Mouse (Mus musculus): ENCODE measurements around the gene Klrb1f.
"Not testable (repeated sequence)": the region's sequence is repeated elsewhere in the genome, so short reads cannot be mapped to it uniquely, and the experiment has no call there.

Gene Klrb1f

GRCm38 (mm10) chr6:129045601-129046000, at the start of gene Klrb1f:
Gene Klrb1f (plus strand): TSS chr6:129045901.
- DNase-seq = no peak

- no peak for DNase-seq
Observed at GRCm38 (mm10) chr6:128996054-128996767, 49.5 kb upstream of the Klrb1f start.

DNA sequence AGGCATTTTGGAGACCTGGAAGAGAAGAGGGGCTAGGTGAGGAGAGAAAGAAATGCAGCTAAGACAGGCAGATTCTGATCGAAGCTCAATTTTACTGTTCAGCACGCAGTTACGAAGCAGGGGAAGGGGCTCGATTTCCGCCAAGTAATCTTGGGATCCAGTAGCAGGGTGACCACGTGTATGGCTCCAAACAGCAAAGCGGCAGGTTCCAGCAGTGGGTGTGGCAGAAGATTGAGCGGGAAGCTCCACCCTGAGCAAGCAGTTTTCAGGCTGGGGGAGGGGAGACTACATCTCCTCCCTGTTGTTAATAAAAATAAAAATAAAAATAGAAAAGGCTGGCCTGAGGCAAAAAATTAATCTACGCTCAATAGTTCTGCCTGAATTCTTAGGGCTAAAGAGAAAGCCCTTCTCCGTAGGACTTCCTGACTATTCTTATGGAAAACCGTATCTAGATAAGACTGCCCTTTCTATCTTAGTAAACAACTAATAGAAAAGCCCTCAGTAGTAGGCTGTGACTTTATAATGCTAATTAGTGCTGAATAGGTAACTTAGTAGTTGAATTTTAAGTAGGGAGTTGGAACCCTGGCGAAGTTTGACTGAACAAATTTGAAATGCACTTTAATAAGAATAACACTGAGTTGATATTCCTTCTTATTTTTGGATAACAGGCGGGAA, 48.8 kb upstream of the Klrb1f start:
- DNase-seq = no peak

DNA sequence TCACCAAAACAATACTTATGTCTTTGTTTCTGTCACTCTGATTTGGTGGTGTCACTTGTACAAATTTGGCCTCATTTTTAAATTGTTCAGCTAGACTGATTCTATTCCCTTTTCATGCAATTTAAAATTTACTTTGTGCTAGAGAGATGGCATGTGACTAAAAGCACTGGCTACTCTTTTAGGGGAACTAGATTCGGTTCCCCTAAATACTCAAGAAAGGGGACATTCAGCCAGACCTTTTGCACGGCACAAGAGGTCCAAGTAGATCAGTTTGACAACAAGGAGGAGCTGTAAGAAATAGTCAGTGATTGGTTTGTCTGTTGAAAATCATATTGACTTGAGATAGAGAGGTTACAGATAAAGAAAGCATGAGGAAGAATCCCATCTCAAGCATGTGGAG, 44.3 kb upstream of the Klrb1f start:
- DNase-seq = no peak

DNA sequence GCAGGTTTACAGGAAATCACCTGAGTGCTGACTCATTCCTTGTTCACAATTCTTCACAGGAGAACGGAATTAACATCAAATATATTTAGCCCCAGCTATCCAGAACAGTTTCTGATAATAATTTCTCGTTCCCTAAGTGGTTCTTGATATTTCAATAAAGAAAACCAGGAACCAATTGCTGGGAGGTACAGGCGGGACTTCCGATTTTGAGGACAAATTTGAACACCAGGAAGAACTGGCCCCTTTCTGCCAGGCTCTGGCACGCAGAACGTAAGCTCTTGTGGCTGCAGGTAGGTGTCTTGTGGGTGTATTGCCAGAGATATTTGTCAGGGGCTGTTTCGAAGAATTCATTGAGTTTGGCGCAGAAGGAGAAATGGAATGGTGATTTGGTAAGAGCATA, 37.1 kb upstream of the Klrb1f start:
- no peak for DNase-seq

- DNase-seq = not testable (repeated sequence)
Observed at GRCm38 (mm10) chr6:129009846-129010504, 35.7 kb upstream of the Klrb1f start.

DNA sequence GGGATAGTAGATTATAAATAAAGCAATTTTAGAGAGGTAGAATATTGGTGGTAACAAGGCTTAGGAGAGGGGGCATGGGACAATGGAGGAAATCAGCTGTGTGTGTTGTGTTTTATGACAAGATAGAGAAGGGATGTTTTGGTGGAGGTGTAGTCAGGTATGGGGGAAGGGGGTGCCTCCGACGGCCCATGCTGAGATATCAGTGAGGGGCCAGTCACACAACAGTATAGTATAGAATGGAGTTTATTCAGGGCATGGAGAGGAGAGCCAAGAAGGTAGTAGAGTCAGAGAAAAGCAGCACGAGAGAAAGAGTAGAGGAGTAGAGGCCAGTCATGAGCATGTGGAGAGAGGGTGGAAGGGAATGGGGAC, 35.2 kb upstream of the Klrb1f start:
- no peak for DNase-seq

DNA sequence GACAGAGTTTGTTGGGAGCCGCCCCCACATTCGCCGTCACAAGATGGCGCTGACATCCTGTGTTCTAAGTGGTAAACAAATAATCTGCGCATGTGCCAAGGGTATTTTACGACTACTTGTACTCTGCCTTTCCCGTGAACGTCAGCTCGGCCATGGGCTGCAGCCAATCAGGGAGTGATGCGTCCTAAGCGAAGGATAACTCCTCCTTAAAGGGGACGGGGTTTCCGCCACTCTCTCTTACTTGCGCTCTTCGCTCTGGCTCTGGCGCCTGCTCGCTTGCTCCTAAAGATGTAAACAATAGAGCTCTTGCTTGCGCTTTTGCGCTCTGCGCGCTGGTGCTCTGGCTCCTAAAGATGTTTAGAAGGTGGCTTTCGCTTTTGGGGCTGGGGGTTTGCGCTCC, 33.7 kb upstream of the Klrb1f start:
- DNase-seq = not testable (repeated sequence)

GRCm38 (mm10) chr6:129012966-129013365, 32.7 kb upstream of the Klrb1f start:
- DNase-seq = no peak

DNA sequence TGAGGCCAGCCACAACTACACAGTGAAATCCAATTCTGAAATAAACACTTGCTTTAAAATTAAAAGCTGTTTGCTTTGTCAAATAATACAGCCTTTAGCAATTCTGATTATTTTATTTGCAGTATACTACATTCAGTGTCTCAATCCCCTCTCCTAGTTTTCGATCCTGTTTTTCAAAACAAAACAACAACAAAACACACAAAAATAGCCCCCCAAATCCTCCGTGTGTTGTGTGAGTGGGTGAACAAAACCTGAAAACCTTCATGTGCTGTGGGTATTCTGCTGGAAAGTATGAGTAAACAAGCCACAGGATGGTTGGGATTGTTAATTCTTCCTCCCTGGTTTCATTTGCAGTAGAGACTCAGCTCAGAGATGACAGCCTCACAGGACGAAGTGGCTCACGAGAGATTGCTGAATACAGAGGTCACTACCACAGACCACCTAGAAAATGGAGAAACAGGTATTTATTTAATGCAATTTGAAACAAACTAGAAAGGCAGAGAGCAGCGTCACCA, 31.9 kb upstream of the Klrb1f start:
- no peak for DNase-seq

DNA sequence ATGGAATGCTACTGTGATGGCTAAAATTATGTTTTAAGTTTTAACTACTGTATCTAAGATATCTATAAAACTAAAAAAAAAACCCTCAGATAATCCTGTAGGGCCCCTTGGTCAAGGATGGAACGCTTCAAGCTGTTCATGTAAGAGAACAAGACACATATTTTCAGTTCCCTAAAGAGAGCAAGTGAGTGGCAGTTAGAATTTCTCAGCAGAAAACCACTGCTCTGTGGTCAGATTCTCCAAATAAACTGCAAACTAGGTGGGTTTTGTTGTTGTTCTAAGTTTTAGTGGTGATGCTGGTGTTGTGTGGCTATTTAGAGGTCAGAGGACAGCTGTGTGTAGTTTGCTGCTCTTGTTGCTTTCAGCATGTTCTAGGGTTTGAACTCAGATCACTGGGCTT, 31.3 kb upstream of the Klrb1f start:
- DNase-seq = no peak

DNA sequence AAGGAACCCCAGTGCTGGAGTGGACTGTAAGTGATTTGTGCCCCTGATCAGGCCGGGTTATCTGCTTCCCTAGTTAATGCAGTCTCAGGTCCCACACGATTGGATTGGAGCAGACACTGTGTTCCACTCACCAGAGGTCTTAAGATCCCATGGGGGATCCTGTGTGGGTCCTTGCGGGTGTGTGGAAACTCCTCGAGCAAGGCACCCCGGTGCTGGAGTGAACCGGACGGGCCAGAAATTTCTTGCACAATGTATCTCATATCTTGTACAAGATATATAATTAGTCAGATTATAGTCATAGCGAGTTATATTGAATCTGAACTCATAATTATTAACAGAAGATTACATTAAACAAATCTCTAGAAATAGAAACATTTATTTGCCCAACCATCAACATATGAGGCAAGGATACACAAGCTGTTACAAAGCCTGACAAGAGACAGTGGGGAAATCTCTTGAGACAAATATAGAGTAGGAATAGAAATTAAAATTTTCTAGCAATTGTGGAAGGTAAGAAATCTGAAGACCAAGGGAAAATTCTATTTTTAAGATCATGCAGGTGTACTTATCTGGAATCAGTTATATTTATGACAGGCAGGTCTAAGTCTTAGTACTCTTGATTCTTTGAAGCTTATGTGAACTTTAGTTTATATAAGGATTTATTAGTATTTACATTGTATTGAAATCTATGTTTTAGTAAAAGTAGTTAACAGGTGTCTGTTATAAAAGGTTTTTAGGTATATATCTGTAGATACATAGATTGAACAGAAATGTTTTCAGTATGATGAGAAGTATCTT, 18.1 kb upstream of the Klrb1f start:
- no peak for DNase-seq

- no peak for DNase-seq
Observed at GRCm38 (mm10) chr6:129030175-129030824, 15.4 kb upstream of the Klrb1f start.

DNA sequence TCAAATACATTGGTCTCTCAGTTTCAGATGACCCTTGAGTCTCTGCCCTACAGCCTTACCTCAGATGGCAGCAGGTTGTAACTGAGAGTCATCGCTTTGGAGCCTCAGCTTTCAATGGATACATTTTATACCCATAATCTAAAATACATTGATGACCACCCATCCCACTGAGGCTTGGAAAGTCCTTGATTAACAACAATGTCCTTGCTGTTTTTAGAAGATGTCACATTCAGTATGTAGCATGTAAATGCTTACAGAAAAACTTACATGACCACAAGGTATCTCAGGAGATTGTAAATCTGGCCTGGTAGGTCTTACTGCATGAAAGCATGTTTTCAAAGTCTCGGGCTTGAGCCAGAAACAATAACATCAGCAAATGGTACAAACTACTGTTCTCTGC, 14.7 kb upstream of the Klrb1f start:
- DNase-seq = no peak

GRCm38 (mm10) chr6:129033397-129033796, 12.3 kb upstream of the Klrb1f start:
- no peak for DNase-seq

DNA sequence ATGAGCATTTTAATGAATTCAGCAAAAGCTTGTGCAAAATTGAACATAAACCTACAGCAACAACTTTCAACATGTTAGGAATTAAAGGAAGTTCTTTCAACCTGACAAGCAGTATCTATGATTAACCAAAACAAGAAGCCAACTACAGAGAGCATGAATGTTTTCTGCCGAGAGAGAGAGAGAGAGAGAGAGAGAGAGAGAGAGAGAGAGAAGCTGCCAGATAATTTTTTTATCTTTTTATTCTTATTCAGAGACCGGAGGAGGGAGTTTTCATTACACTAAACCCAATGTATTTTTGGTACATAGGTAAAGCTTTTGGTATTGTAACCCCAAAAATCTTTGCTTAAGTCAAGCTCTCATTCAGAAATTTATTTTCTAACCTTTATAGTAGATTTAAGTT, 10.7 kb upstream of the Klrb1f start:
- no peak for DNase-seq

- DNase-seq = no peak
Observed at GRCm38 (mm10) chr6:129036326-129036725, 9.4 kb upstream of the Klrb1f start.

DNA sequence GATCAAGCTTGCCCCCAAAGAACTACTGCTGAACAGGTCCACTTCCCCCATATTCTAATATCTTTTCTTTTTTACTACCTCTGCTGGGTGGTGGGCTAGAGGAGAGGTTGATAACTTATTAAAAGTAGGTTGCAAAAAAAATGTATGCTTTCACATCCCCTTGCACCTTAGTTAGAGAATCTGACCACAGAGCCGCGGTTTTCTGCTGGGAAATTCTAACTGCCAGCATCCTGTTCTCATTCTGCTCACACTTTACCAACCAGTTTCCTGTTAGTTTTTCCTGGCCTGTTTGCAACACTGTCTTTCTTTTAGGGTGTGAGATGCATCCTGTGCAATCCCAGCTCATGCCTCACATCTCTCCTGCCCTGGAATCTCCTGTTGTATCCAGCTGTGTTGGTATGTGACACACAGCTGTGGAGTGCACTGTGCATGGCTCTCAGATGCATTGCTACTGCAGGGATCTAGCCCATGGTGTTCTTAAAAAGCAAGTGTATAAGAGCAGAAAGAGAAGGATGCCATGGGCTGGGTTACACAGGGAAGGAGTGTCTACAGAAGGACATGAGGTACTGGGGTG, 8.7 kb upstream of the Klrb1f start:
- no peak for DNase-seq

DNA sequence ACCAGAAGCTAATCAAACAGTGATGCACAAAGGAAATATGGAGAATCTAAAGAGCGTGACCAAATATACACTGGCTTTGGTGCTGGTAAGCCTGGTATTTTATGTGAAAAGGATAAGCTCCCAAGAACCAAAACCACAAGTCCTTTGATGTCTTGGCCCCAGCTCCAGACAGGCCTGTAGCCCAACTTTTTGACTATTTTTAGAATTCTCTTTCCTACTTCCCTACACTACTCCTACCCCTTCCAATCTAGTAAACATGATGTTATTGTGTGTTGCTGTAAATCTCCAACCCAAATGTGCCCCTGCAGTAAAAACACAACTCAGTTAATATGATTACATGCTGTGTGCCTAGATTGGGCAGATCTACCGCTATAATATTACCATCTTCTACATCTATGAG, 4.2 kb upstream of the Klrb1f start:
- DNase-seq = no peak

GRCm38 (mm10) chr6:129042470-129042869, 3.2 kb upstream of the Klrb1f start:
- no peak for DNase-seq

- DNase-seq = no peak
Observed at GRCm38 (mm10) chr6:129048381-129048780, 2.7 kb downstream of the Klrb1f start.

DNA sequence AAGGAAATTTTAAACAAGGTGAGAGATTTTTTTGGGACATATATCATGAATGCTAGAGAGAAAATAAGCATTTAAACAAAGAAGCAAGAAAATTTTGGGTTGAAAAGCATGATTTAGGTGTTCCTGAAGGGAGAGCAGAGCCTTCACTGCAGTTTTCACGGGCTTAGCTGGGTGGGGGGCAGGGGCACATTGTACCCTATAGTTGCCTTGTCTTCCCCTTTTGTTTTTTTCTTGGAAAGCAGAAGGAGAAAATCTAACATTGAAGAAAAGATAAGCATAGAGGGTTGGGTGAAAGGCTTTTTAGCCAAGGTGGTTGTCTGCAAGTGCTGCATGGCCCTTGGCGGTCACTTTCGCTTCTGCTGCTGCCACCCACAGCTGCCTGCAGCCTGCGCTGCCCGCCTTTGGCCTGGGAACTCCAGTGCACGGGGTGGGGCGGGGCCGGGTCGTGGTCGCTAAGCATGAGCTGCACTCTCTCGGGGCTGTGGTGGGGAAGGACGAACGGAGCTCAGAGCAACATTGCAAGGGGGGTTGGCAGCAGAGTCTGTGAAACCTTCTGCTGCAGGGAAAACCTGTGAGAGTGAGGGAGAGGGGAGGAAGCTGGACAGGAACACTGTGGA, 3.3 kb downstream of the Klrb1f start:
- DNase-seq = no peak

All from cerebellum, adult 11 months (tissue).